Mouse (Mus musculus) lung, postnatal 0 days (tissue): ENCODE data around the gene Gys2.

Source experiments
- CTCF ChIP-seq: IDR thresholded peaks from 2 replicates; pipeline ENCODE4 v1.5.1; 2016; ENCODE audit warnings: antibody characterized with exemption, mild to moderate bottlenecking
- EP300 ChIP-seq: IDR thresholded peaks from 2 replicates; pipeline ENCODE4 v1.6.1; 2016; ENCODE audit warnings: antibody characterized with exemption, mild to moderate bottlenecking, control low read depth

GRCm38 (mm10) chr6:142451381-142451780 lies 21.5 kb downstream of the Gys2 start:
- TF ChIP-seq CTCF = no peak
- TF ChIP-seq EP300 = no peak
